Mouse (Mus musculus): ENCODE results near the gene Thbd. TPM values are rescaled to one million over a fixed set of nuclear protein-coding genes. Genes with fewer than 3 reads are reported as not detected.

Thbd gene
- polyA plus RNA-seq (2017; shearing (Covaris generic)) = under 1 TPM; 0.20 to 0.26 TPM

GRCm38 (mm10) chr2:148407870-148408760 is at the start of gene Thbd:
Gene Thbd (minus strand): TSS chr2:148408188.

GRCm38 (mm10) chr2:148443249-148443958 is 35.4 kb upstream of the Thbd start, which contains the start of gene Cd93:
Gene Cd93 (minus strand): TSS chr2:148443563.

GRCm38 (mm10) chr2:148395131-148396051 is 12.6 kb downstream of the Thbd start, which contains the start of gene Sstr4:
Gene Sstr4 (plus strand): TSS chr2:148395344.

Other genes with a start within 250 kb of the Thbd start
- not detected for gene Sstr4, start 12.8 kb downstream of the Thbd start, polyA plus RNA-seq (2017; shearing (Covaris generic))
- gene Cd93, start 35.4 kb upstream of the Thbd start, polyA plus RNA-seq (2017; shearing (Covaris generic)) = under 1 TPM; 0.06 to 0.33 TPM

All from activated CD4-positive, CD25-positive, alpha-beta regulatory T cell (primary cell).